Mouse (Mus musculus): ENCODE measurements around the gene Olfr461. TPM values are rescaled to one million over a fixed set of nuclear protein-coding genes. Genes with fewer than 3 reads are reported as not detected.
"Not testable (repeated sequence)": the region's sequence is repeated elsewhere in the genome, so short reads cannot be mapped to it uniquely, and the experiment has no call there.

Olfr461 gene
- polyA plus RNA-seq (2012; rRNA removed) = not detected in 2 replicates

- no peaks in the 10 kb centered on the region for H3K27me3 ChIP-seq (ENCODE audit: control insufficient read depth, insufficient read depth, low read length)
- WGBS = 84% methylated on average over 2 of the region's 2 CpGs
- H3K27ac ChIP-seq (ENCODE audit: control insufficient read depth, insufficient read depth, low read length) = no peak within 1 kb of the TSS
- H3K4me3 ChIP-seq (ENCODE audit: control insufficient read depth, insufficient read depth, low read length) = no peak within 1 kb of the TSS
- TF ChIP-seq POLR2A (IDR thresholded peaks at IDR 0.05; ENCODE audit: control insufficient read depth, extremely low read depth, insufficient read depth, low read length, poor library complexity) (no peak), CTCF (IDR thresholded peaks at IDR 0.05; ENCODE audit: borderline replicate concordance, control insufficient read depth, extremely low read depth, insufficient read depth, low read length, poor library complexity) (no peak)
- H3K4me1 ChIP-seq (replicated peaks; ENCODE audit: control insufficient read depth, insufficient read depth, low read length) = no peaks in the 10 kb centered on the region
- no peaks in the 10 kb centered on the region for H3K36me3 ChIP-seq (ENCODE audit: control insufficient read depth, insufficient read depth, low read length)
- DNase-seq = no peak
These were observed at the start of gene Olfr461 for GRCm38 (mm10) chr6:40554950-40555349. Olfr461 (minus strand) TSS chr6:40555050.

- DNase-seq; H3K27ac ChIP-seq (ENCODE audit: control insufficient read depth, insufficient read depth, low read length); H3K36me3 ChIP-seq (ENCODE audit: control insufficient read depth, insufficient read depth, low read length); H3K4me1 ChIP-seq (replicated peaks; ENCODE audit: control insufficient read depth, insufficient read depth, low read length); H3K27me3 ChIP-seq (ENCODE audit: control insufficient read depth, insufficient read depth, low read length); H3K4me3 ChIP-seq (ENCODE audit: control insufficient read depth, insufficient read depth, low read length): not testable (repeated sequence)
- WGBS = 78% methylated on average over 4 of the region's 4 CpGs
These were observed 43.7 kb upstream of the Olfr461 start for GRCm38 (mm10) chr6:40598546-40598945.

- TF ChIP-seq CTCF (IDR thresholded peaks at IDR 0.05; ENCODE audit: borderline replicate concordance, control insufficient read depth, extremely low read depth, insufficient read depth, low read length, poor library complexity) (no peak), POLR2A (IDR thresholded peaks at IDR 0.05; ENCODE audit: control insufficient read depth, extremely low read depth, insufficient read depth, low read length, poor library complexity) (no peak)
- Histone ChIP-seq H3K27ac (ENCODE audit: control insufficient read depth, insufficient read depth, low read length) (no peak overlapping the region), H3K4me3 (ENCODE audit: control insufficient read depth, insufficient read depth, low read length) (no peak overlapping the region), H3K4me1 (replicated peaks; ENCODE audit: control insufficient read depth, insufficient read depth, low read length) (no peaks in the 10 kb centered on the region), H3K27me3 (ENCODE audit: control insufficient read depth, insufficient read depth, low read length) (no peaks in the 10 kb centered on the region), H3K36me3 (ENCODE audit: control insufficient read depth, insufficient read depth, low read length) (no peaks in the 10 kb centered on the region)
- WGBS = 26% methylated on average over 3 of the region's 3 CpGs
- DNase-seq = no peak
These were observed 40.1 kb upstream of the Olfr461 start for GRCm38 (mm10) chr6:40594804-40595550.

- TF ChIP-seq POLR2A (IDR thresholded peaks at IDR 0.05; ENCODE audit: control insufficient read depth, extremely low read depth, insufficient read depth, low read length, poor library complexity) = no peak
- TF ChIP-seq CTCF (IDR thresholded peaks at IDR 0.05; ENCODE audit: borderline replicate concordance, control insufficient read depth, extremely low read depth, insufficient read depth, low read length, poor library complexity) = no peak
- 98% methylated on average over 2 of the region's 2 CpGs for WGBS
- no peak for DNase-seq
- Histone ChIP-seq H3K4me3 (ENCODE audit: control insufficient read depth, insufficient read depth, low read length) (no peak overlapping the region), H3K27ac (ENCODE audit: control insufficient read depth, insufficient read depth, low read length) (no peak overlapping the region), H3K36me3 (ENCODE audit: control insufficient read depth, insufficient read depth, low read length) (no peaks in the 10 kb centered on the region), H3K4me1 (replicated peaks; ENCODE audit: control insufficient read depth, insufficient read depth, low read length) (no peaks in the 10 kb centered on the region), H3K27me3 (ENCODE audit: control insufficient read depth, insufficient read depth, low read length) (no peaks in the 10 kb centered on the region)
These were observed 33.5 kb upstream of the Olfr461 start for GRCm38 (mm10) chr6:40588346-40588745.

GRCm38 (mm10) chr6:40585645-40586044 lies 30.8 kb upstream of the Olfr461 start, which contains the start of gene Clec5a:
Clec5a (minus strand) TSS chr6:40585821.
- TF ChIP-seq CTCF (IDR thresholded peaks at IDR 0.05; ENCODE audit: borderline replicate concordance, control insufficient read depth, extremely low read depth, insufficient read depth, low read length, poor library complexity) (no peak), POLR2A (IDR thresholded peaks at IDR 0.05; ENCODE audit: control insufficient read depth, extremely low read depth, insufficient read depth, low read length, poor library complexity) (no peak)
- no peaks in the 10 kb centered on the region for H3K36me3 ChIP-seq (ENCODE audit: control insufficient read depth, insufficient read depth, low read length)
- H3K4me3 ChIP-seq (ENCODE audit: control insufficient read depth, insufficient read depth, low read length) = no peak within 1 kb of the TSS
- H3K27ac ChIP-seq (ENCODE audit: control insufficient read depth, insufficient read depth, low read length) = no peak within 1 kb of the TSS
- WGBS = 34% methylated on average over 5 of the region's 5 CpGs
- no peak for DNase-seq
- H3K4me1 ChIP-seq (replicated peaks; ENCODE audit: control insufficient read depth, insufficient read depth, low read length) = no peaks in the 10 kb centered on the region
- no peaks in the 10 kb centered on the region for H3K27me3 ChIP-seq (ENCODE audit: control insufficient read depth, insufficient read depth, low read length)

- no peak for DNase-seq
- Histone ChIP-seq H3K4me1 (replicated peaks; ENCODE audit: control insufficient read depth, insufficient read depth, low read length) (no peaks in the 10 kb centered on the region), H3K27me3 (ENCODE audit: control insufficient read depth, insufficient read depth, low read length) (no peaks in the 10 kb centered on the region), H3K36me3 (ENCODE audit: control insufficient read depth, insufficient read depth, low read length) (no peaks in the 10 kb centered on the region), H3K27ac (ENCODE audit: control insufficient read depth, insufficient read depth, low read length) (no peak overlapping the region), H3K4me3 (ENCODE audit: control insufficient read depth, insufficient read depth, low read length) (no peak overlapping the region)
- TF ChIP-seq POLR2A (IDR thresholded peaks at IDR 0.05; ENCODE audit: control insufficient read depth, extremely low read depth, insufficient read depth, low read length, poor library complexity) = no peak
- 19% methylated on average over 6 of the region's 6 CpGs for WGBS
These were observed 29.5 kb upstream of the Olfr461 start for GRCm38 (mm10) chr6:40584336-40584735.

- no peak for DNase-seq
- TF ChIP-seq POLR2A (IDR thresholded peaks at IDR 0.05; ENCODE audit: control insufficient read depth, extremely low read depth, insufficient read depth, low read length, poor library complexity) (no peak), CTCF (IDR thresholded peaks at IDR 0.05; ENCODE audit: borderline replicate concordance, control insufficient read depth, extremely low read depth, insufficient read depth, low read length, poor library complexity) (no peak)
- Histone ChIP-seq H3K36me3 (ENCODE audit: control insufficient read depth, insufficient read depth, low read length) (no peaks in the 10 kb centered on the region), H3K4me1 (replicated peaks; ENCODE audit: control insufficient read depth, insufficient read depth, low read length) (no peaks in the 10 kb centered on the region), H3K4me3 (ENCODE audit: control insufficient read depth, insufficient read depth, low read length) (no peak overlapping the region), H3K27ac (ENCODE audit: control insufficient read depth, insufficient read depth, low read length) (no peak overlapping the region), H3K27me3 (ENCODE audit: control insufficient read depth, insufficient read depth, low read length) (no peaks in the 10 kb centered on the region)
- 5% methylated on average over 1 of the region's 1 CpGs for WGBS
These were observed 21.5 kb upstream of the Olfr461 start for GRCm38 (mm10) chr6:40576305-40576704.

Measured in thymus, adult 2 months (tissue).